Mouse (Mus musculus) adrenal gland, postnatal 25 days (tissue): ENCODE data around the gene Churc1. TPM values are rescaled to one million over a fixed set of nuclear protein-coding genes. Genes with fewer than 3 reads are reported as not detected.

Source experiments
- total RNA-seq: library from RNA; stranded (reverse); gene quantifications from 2 replicates; pipeline ENCODE4 v1.2.3, GENCODE M21; 2021

Churc1 gene
- total RNA-seq, 1 experiment from 2014 or later: 83.0 TPM

Other genes with a start within 250 kb of the Churc1 start
- gene Plekhg3, start 234.6 kb upstream of the Churc1 start, total RNA-seq: 12.2 and 14.7 TPM in 2 replicates
- gene Sptb, start 55.0 kb upstream of the Churc1 start, total RNA-seq: 60.7 and 63.5 TPM in 2 replicates
- gene Fntb, start 51 bp downstream of the Churc1 start, total RNA-seq: 11.1 and 15.0 TPM in 2 replicates
- gene Gpx2, start 30.0 kb downstream of the Churc1 start, total RNA-seq: not detected in 2 replicates
- gene Rab15, start 57.4 kb downstream of the Churc1 start, total RNA-seq: 1.6 and 3.3 TPM in 2 replicates
- 62.2 and 62.4 TPM in 2 replicates for gene Max, start 196.7 kb downstream of the Churc1 start, total RNA-seq